Mouse (Mus musculus) heart, embryonic 16.5 days (tissue): ENCODE measurements around the gene Fer1l4. TPM values are rescaled to one million over a fixed set of nuclear protein-coding genes. Genes with fewer than 3 reads are reported as not detected.

ENCODE experiments used
- ATAC-seq: fragments of 200-750 bp; cut with Nextera tagmentation; replicated peaks from 2 replicates; pipeline ENCODE4 v1.8.0; 2017; ENCODE audit warnings: moderate number of reproducible peaks; ENCODE audit not compliant: insufficient read depth, low FRiP score; ENCODE audit errors: extremely low read depth
- H3K27ac ChIP-seq: fragments of 300-500 bp; sonication (generic); 2 replicates; pipeline ENCODE4 v1.5.1; 2014; ENCODE audit warnings: mild to moderate bottlenecking, low read length, control low read depth, moderate library complexity
- H3K27me3 ChIP-seq: fragments of 300-500 bp; sonication (generic); 2 replicates; pipeline ENCODE4 v1.6.1; 2014; ENCODE audit warnings: low read length, mixed read lengths; ENCODE audit not compliant: control insufficient read depth, insufficient read depth
- H3K36me3 ChIP-seq: fragments of 300-500 bp; sonication (generic); 2 replicates; pipeline ENCODE4 v1.6.1; 2014; ENCODE audit not compliant: control insufficient read depth, insufficient read depth
- H3K4me1 ChIP-seq: fragments of 300-500 bp; sonication (generic); 2 replicates; pipeline ENCODE4 v1.6.1; 2014; ENCODE audit warnings: low read length, mixed read lengths; ENCODE audit not compliant: control insufficient read depth, insufficient read depth
- H3K4me2 ChIP-seq: fragments of 300-500 bp; sonication (generic); 2 replicates; pipeline ENCODE4 v1.6.1; 2014; ENCODE audit warnings: low read depth, mild to moderate bottlenecking, control low read depth, low read length
- H3K4me3 ChIP-seq: fragments of 300-500 bp; sonication (generic); 2 replicates; pipeline ENCODE4 v1.5.1; 2014; ENCODE audit warnings: mild to moderate bottlenecking, control low read depth, low read length
- H3K9ac ChIP-seq: fragments of 300-500 bp; sonication (generic); 2 replicates; pipeline ENCODE4 v1.6.1; 2014; ENCODE audit warnings: low read length, control low read depth
- H3K9me3 ChIP-seq: fragments of 300-500 bp; sonication (generic); replicated peaks from 2 replicates; pipeline ENCODE4 v1.6.1; 2016; ENCODE audit warnings: low read length; ENCODE audit not compliant: control insufficient read depth
- whole genome bisulfite sequencing: fragments of 180-500 bp; shearing (Covaris S2); extraction: QIAGEN DNeasy Blood & Tissue Kit; methylation state at CpG from one replicate; pipeline ENCODE4 v1.1.7; 2014; 5-methylcytosine and 5-hydroxymethylcytosine counted together
- polyA plus RNA-seq: library from polyadenylated mRNA; unstranded; fragments of >200 nt; fragmentation: Nextera tagmentation; extraction: Ambion mirVana; gene quantifications from 2 replicates; pipeline ENCODE4 v1.2.1, GENCODE M21; 2015

Fer1l4 gene
- not detected in 2 replicates for polyA plus RNA-seq

GRCm38 (mm10) chr2:156052816-156053215 is at the start of gene Fer1l4:
TSS of gene Fer1l4 (minus strand) at chr2:156052947.
- WGBS = 73% methylated on average over 9 of the region's 9 CpGs

DNA sequence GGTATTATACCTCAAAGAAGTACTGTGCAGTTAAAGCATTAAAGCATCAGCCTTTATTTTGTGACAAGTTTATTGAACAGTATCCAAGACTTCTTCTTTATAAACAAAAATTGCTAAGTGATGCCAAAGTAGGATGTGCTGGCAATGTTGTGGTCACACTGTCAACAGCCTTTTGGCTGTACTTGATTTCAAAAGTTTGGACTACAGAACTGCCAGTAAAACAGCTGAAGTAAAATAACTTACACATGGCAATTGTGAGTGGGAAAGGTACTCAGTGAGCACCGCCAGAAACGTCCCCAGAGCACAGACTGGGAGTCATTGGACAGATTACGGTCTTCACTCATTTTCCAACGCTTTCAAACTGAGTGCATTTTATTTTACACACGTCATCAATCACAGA is 39.2 kb upstream of the Fer1l4 start:
- peaks cover 15% of the 10 kb centered on the region for H3K36me3 ChIP-seq
- no peak overlapping the region for H3K4me2 ChIP-seq
- no peak overlapping the region for H3K4me3 ChIP-seq
- no peak overlapping the region for H3K27ac ChIP-seq
- H3K9me3 ChIP-seq = no peaks in the 10 kb centered on the region
- no peak for ATAC-seq
- 67% methylated on average over 5 of the region's 5 CpGs for whole genome bisulfite sequencing
- H3K27me3 ChIP-seq = no peaks in the 10 kb centered on the region
- no peaks in the 10 kb centered on the region; the same call in 1 of the 2 replicates for H3K4me1 ChIP-seq
- no peak overlapping the region for H3K9ac ChIP-seq

More at GRCm38 (mm10) chr2:156052816-156053215, at the start of gene Fer1l4:
- Histone ChIP-seq H3K9me3 (no peaks in the 10 kb centered on the region), H3K9ac (no peak within 1 kb of the TSS), H3K27ac (no peak within 1 kb of the TSS), H3K4me3 (no peak within 1 kb of the TSS), H3K4me1 (no peaks in the 10 kb centered on the region), H3K27me3 (peaks cover 9% of the 10 kb centered on the region), H3K36me3 (no peaks in the 10 kb centered on the region), H3K4me2 (no peak within 1 kb of the TSS)
- ATAC-seq = no peak

DNA sequence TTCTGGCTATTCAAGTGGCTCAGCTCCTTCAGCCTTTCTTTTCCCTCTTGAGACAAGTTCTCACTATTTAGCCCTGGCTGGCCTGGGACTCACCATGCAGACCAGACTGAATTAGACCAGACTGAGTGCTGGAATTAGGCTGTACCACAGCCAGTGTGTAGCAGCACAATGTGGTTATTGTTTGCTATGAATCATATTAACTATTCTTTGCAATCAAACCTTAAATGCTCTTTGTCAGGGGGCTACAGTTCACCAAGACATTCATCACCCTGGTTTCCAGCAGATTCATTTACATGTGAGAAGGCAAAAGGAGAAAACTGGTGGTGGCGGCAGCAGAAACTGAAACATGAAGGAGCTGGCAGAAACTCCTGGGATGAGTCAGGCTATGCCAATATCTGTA is 37.1 kb upstream of the Fer1l4 start:
- Histone ChIP-seq H3K9me3 (no peaks in the 10 kb centered on the region), H3K36me3 (peaks cover 5% of the 10 kb centered on the region; the same call in 1 of the 2 replicates), H3K4me2 (no peak overlapping the region), H3K4me1 (peaks cover 5% of the 10 kb centered on the region), H3K4me3 (no peak overlapping the region), H3K9ac (no peak overlapping the region), H3K27me3 (no peaks in the 10 kb centered on the region), H3K27ac (no peak overlapping the region)
- no peak for ATAC-seq
- WGBS = 82% methylated on average over 1 of the region's 1 CpGs

- H3K27me3 ChIP-seq = no peaks in the 10 kb centered on the region
- no peak overlapping the region for H3K27ac ChIP-seq
- H3K9ac ChIP-seq = no peak overlapping the region
- 82% methylated on average over 7 of the region's 7 CpGs for WGBS
- H3K4me2 ChIP-seq = no peak overlapping the region
- H3K36me3 ChIP-seq = peaks cover 5% of the 10 kb centered on the region; the same call in 1 of the 2 replicates
- no peak overlapping the region for H3K4me3 ChIP-seq
- peaks cover 5% of the 10 kb centered on the region for H3K4me1 ChIP-seq
- H3K9me3 ChIP-seq = no peaks in the 10 kb centered on the region
- ATAC-seq = no peak
Observed at GRCm38 (mm10) chr2:156087391-156088110, 34.8 kb upstream of the Fer1l4 start.

DNA sequence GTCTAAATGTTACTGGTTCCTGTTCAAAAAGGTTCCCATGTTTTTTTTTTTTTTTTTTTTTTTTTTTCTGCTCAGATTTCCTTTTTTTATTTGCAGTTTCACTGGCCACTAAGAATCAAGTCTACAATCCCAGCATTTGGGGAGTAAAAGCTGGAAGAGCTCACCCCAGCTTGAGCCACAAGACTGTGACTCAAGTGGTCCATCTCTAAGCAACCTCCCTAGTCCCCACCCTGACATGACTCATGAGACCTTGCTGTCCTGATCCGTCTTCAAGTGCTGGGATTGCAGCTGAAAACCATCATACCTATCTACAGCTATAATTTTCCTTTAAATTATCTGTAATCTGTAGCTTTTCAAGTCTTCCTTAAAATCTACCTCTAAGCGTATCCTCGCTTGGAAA is 31.8 kb upstream of the Fer1l4 start:
- no peak for ATAC-seq
- WGBS = 89% methylated on average over 3 of the region's 3 CpGs
- Histone ChIP-seq H3K4me1 (peaks cover 18% of the 10 kb centered on the region), H3K4me3 (no peak overlapping the region), H3K9me3 (no peaks in the 10 kb centered on the region), H3K9ac (no peak overlapping the region), H3K36me3 (peaks cover 1% of the 10 kb centered on the region; the same call in 1 of the 2 replicates), H3K4me2 (no peak overlapping the region), H3K27me3 (no peaks in the 10 kb centered on the region), H3K27ac (no peak overlapping the region)

DNA sequence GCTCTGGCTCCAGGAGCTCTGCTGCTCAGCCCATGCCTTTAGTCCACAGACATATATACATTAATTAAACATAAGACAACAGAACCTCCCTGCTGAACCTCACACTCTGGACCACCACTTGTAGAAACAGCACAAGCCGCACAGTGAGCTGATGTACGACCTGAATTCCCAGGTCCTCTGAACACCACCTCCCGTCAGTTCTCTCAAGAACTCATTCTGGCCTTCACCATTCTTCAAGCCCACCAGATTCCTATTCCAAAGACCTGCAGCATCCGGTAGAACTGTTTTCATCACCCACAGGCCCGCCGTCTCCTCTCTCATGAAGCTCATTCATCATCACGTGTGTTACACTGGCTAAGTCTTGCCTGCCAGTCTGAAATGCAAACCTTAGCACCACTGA is 27.6 kb upstream of the Fer1l4 start:
- H3K9ac ChIP-seq = no peak overlapping the region
- peaks cover 22% of the 10 kb centered on the region for H3K36me3 ChIP-seq
- H3K27ac ChIP-seq = peak overlapping the region; percentile 11; the same call in 1 of the 2 replicates
- no peak overlapping the region for H3K4me2 ChIP-seq
- H3K9me3 ChIP-seq = no peaks in the 10 kb centered on the region
- peaks cover 14% of the 10 kb centered on the region for H3K4me1 ChIP-seq
- H3K4me3 ChIP-seq = no peak overlapping the region
- 74% methylated on average over 7 of the region's 7 CpGs for WGBS
- no peaks in the 10 kb centered on the region for H3K27me3 ChIP-seq
- ATAC-seq = no peak

DNA sequence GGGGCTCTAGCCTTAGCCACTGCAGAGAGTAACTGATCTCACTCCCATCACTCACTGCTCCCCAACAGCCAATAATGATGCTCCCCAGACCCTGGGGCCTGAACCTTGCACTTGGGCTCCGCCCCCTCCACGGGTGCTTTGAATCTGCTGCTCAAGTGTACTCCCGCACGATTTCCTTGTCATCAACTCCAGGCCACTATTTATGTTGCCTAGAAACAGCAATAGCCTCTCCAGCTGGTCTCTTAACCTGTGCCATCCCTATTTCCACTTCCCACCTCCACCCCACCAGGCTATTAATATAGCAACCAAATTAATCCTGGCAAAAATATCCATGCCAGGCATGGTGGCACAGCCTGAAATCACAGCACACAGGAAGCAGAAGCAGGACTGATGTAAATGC is 26.9 kb upstream of the Fer1l4 start:
- ATAC-seq = peak; percentile 54; the same call in 1 of the 2 replicates
- Histone ChIP-seq H3K4me2 (no peak overlapping the region), H3K27ac (peak overlapping the region; percentile 11; the same call in 1 of the 2 replicates), H3K36me3 (peaks cover 29% of the 10 kb centered on the region), H3K27me3 (no peaks in the 10 kb centered on the region), H3K9ac (no peak overlapping the region), H3K9me3 (no peaks in the 10 kb centered on the region), H3K4me3 (no peak overlapping the region), H3K4me1 (peaks cover 14% of the 10 kb centered on the region)
- 27% methylated on average over 4 of the region's 4 CpGs for WGBS

DNA sequence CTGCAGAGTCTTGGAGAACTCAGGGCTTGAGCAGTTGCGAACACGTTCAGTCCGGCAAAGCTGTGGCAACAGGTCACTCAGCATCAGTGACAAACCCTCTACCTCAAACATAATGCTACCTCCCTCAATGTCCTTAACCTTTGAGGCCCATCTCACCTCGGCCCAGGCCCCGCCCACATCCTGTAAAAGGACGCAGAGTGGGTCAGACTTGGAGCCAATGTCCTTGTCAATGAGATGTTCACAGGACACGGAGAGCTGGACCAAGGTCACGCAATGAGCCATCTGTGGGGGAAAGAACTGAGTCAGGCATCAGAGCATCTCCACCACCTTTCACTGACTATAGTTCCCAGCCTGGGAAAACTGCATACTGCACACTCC is 26.4 kb upstream of the Fer1l4 start:
- WGBS = 77% methylated on average over 8 of the region's 8 CpGs
- Histone ChIP-seq H3K27me3 (no peaks in the 10 kb centered on the region), H3K36me3 (peaks cover 33% of the 10 kb centered on the region), H3K9ac (no peak overlapping the region), H3K4me2 (no peak overlapping the region), H3K9me3 (no peaks in the 10 kb centered on the region), H3K4me3 (no peak overlapping the region), H3K4me1 (peaks cover 14% of the 10 kb centered on the region), H3K27ac (0 out of 2 replicates have a peak overlapping the region, but pooled peaks have one; percentile 19)
- ATAC-seq = no peak

- no peaks in the 10 kb centered on the region for H3K9me3 ChIP-seq
- 84% methylated on average over 16 of the region's 16 CpGs for WGBS
Observed at GRCm38 (mm10) chr2:156078421-156079182, 25.9 kb upstream of the Fer1l4 start.

More at GRCm38 (mm10) chr2:156078421-156079182, 25.9 kb upstream of the Fer1l4 start:
- Histone ChIP-seq H3K4me2 (no peak overlapping the region), H3K36me3 (peaks cover 38% of the 10 kb centered on the region), H3K27me3 (no peaks in the 10 kb centered on the region), H3K9ac (no peak overlapping the region), H3K27ac (no peak overlapping the region), H3K4me1 (peaks cover 14% of the 10 kb centered on the region), H3K4me3 (no peak overlapping the region)
- ATAC-seq = no peak
